Mouse (Mus musculus): Measurements from ENCODE around the gene Per2. TPM values are rescaled to one million over a fixed set of nuclear protein-coding genes. Genes with fewer than 3 reads are reported as not detected.
"Not testable (repeated sequence)": the region's sequence is repeated elsewhere in the genome, so short reads cannot be mapped to it uniquely, and the experiment has no call there.

The Per2 gene
- polyA plus RNA-seq, 1 experiment from 2014 or later, result 3.5 TPM

- Histone ChIP-seq H3K36me3 (no peaks in the 10 kb centered on the region), H3K4me3 (no peak overlapping the region), H3K27ac (no peak overlapping the region), H3K4me1 (no peaks in the 10 kb centered on the region), H3K9ac (no peak overlapping the region), H3K9me3 (no peaks in the 10 kb centered on the region; the same call in 1 of the 2 replicates), H3K4me2 (no peak overlapping the region), H3K27me3 (no peaks in the 10 kb centered on the region)
- no peak for ATAC-seq (ENCODE audit: insufficient number of reproducible peaks, insufficient read depth, low FRiP score, low TSS enrichment, low read depth)
- WGBS, result 33% methylated on average over 10 of the region's 10 CpGs
Measured at GRCm38 (mm10) chr1:91483304-91484010, 24.3 kb upstream of the Per2 start.

GRCm38 (mm10) chr1:91482616-91483211 is 23.6 kb upstream of the Per2 start:
- WGBS, result 83% methylated on average over 7 of the region's 7 CpGs
- H3K36me3 ChIP-seq, result no peaks in the 10 kb centered on the region
- H3K9ac ChIP-seq, result no peak overlapping the region
- H3K4me2 ChIP-seq, result no peak overlapping the region
- no peak overlapping the region for H3K27ac ChIP-seq
- H3K9me3 ChIP-seq, result no peaks in the 10 kb centered on the region; the same call in 1 of the 2 replicates
- no peak overlapping the region for H3K4me3 ChIP-seq
- H3K27me3 ChIP-seq, result no peaks in the 10 kb centered on the region
- H3K4me1 ChIP-seq, result no peaks in the 10 kb centered on the region
- no peak for ATAC-seq (ENCODE audit: insufficient number of reproducible peaks, insufficient read depth, low FRiP score, low TSS enrichment, low read depth)

GRCm38 (mm10) chr1:91478958-91479357 is 19.8 kb upstream of the Per2 start:
- Histone ChIP-seq H3K27ac (no peak overlapping the region), H3K9me3 (no peaks in the 10 kb centered on the region; the same call in 1 of the 2 replicates), H3K27me3 (no peaks in the 10 kb centered on the region), H3K4me1 (no peaks in the 10 kb centered on the region), H3K36me3 (no peaks in the 10 kb centered on the region), H3K9ac (no peak overlapping the region), H3K4me3 (no peak overlapping the region), H3K4me2 (no peak overlapping the region)
- ATAC-seq (ENCODE audit: insufficient number of reproducible peaks, insufficient read depth, low FRiP score, low TSS enrichment, low read depth), result no peak
- 90% methylated on average over 1 of the region's 1 CpGs for WGBS

- H3K4me2 ChIP-seq; H3K4me3 ChIP-seq; H3K36me3 ChIP-seq; H3K9me3 ChIP-seq; H3K9ac ChIP-seq; H3K27ac ChIP-seq; H3K4me1 ChIP-seq; ATAC-seq (ENCODE audit: insufficient number of reproducible peaks, insufficient read depth, low FRiP score, low TSS enrichment, low read depth); H3K27me3 ChIP-seq: not testable (repeated sequence)
- WGBS, result 94% methylated on average over 13 of the region's 13 CpGs
Measured at GRCm38 (mm10) chr1:91478145-91478544, 19.0 kb upstream of the Per2 start.

GRCm38 (mm10) chr1:91469888-91470419 is 10.8 kb upstream of the Per2 start:
- Histone ChIP-seq H3K4me1 (peaks cover 4% of the 10 kb centered on the region; the same call in 1 of the 2 replicates), H3K4me2 (no peak overlapping the region), H3K4me3 (no peak overlapping the region), H3K27me3 (no peaks in the 10 kb centered on the region), H3K9ac (no peak overlapping the region), H3K27ac (no peak overlapping the region), H3K9me3 (no peaks in the 10 kb centered on the region), H3K36me3 (no peaks in the 10 kb centered on the region)
- 78% methylated on average over 4 of the region's 4 CpGs for WGBS
- no peak for ATAC-seq (ENCODE audit: insufficient number of reproducible peaks, insufficient read depth, low FRiP score, low TSS enrichment, low read depth)

- Histone ChIP-seq H3K27me3 (no peaks in the 10 kb centered on the region), H3K4me1 (peaks cover 6% of the 10 kb centered on the region; the same call in 1 of the 2 replicates), H3K4me3 (no peak overlapping the region), H3K36me3 (no peaks in the 10 kb centered on the region), H3K27ac (no peak overlapping the region), H3K9me3 (no peaks in the 10 kb centered on the region), H3K9ac (no peak overlapping the region), H3K4me2 (no peak overlapping the region)
- no peak for ATAC-seq (ENCODE audit: insufficient number of reproducible peaks, insufficient read depth, low FRiP score, low TSS enrichment, low read depth)
- WGBS, result 77% methylated on average over 6 of the region's 6 CpGs
Measured at GRCm38 (mm10) chr1:91466186-91466585, 7.1 kb upstream of the Per2 start.

- no peak overlapping the region for H3K9ac ChIP-seq
- 9% methylated on average over 1 of the region's 1 CpGs for WGBS
- 0 out of 2 replicates have a peak, but pooled peaks have one; percentile 32 for ATAC-seq (ENCODE audit: insufficient number of reproducible peaks, insufficient read depth, low FRiP score, low TSS enrichment, low read depth)
Measured at GRCm38 (mm10) chr1:91465244-91465643, 6.1 kb upstream of the Per2 start.

GRCm38 (mm10) chr1:91464436-91464835 is 5.3 kb upstream of the Per2 start:
- 52% methylated on average over 5 of the region's 5 CpGs for WGBS
- Histone ChIP-seq H3K36me3 (no peaks in the 10 kb centered on the region), H3K4me3 (no peak overlapping the region), H3K9ac (no peak overlapping the region), H3K4me1 (peaks cover 18% of the 10 kb centered on the region), H3K4me2 (no peak overlapping the region), H3K9me3 (no peaks in the 10 kb centered on the region), H3K27me3 (no peaks in the 10 kb centered on the region), H3K27ac (no peak overlapping the region)
- no peak for ATAC-seq (ENCODE audit: insufficient number of reproducible peaks, insufficient read depth, low FRiP score, low TSS enrichment, low read depth)

More at GRCm38 (mm10) chr1:91465244-91465643, 6.1 kb upstream of the Per2 start:
- Histone ChIP-seq H3K27me3 (no peaks in the 10 kb centered on the region), H3K4me2 (no peak overlapping the region), H3K4me1 (peaks cover 10% of the 10 kb centered on the region), H3K36me3 (no peaks in the 10 kb centered on the region), H3K9me3 (no peaks in the 10 kb centered on the region), H3K4me3 (no peak overlapping the region), H3K27ac (no peak overlapping the region)

GRCm38 (mm10) chr1:91463336-91463995 is 4.3 kb upstream of the Per2 start:
- 83% methylated on average over 13 of the region's 13 CpGs for WGBS
- H3K36me3 ChIP-seq, result no peaks in the 10 kb centered on the region
- H3K9me3 ChIP-seq, result no peaks in the 10 kb centered on the region
- H3K4me2 ChIP-seq, result no peak overlapping the region
- no peak overlapping the region for H3K27ac ChIP-seq
- H3K27me3 ChIP-seq, result no peaks in the 10 kb centered on the region; the same call in 1 of the 2 replicates
- H3K4me3 ChIP-seq, result no peak overlapping the region
- ATAC-seq (ENCODE audit: insufficient number of reproducible peaks, insufficient read depth, low FRiP score, low TSS enrichment, low read depth), result no peak
- peaks cover 23% of the 10 kb centered on the region for H3K4me1 ChIP-seq
- H3K9ac ChIP-seq, result no peak overlapping the region

GRCm38 (mm10) chr1:91460564-91460963 is 1.4 kb upstream of the Per2 start:
- ATAC-seq (ENCODE audit: insufficient number of reproducible peaks, insufficient read depth, low FRiP score, low TSS enrichment, low read depth), result no peak
- Histone ChIP-seq H3K4me1 (peaks cover 46% of the 10 kb centered on the region), H3K4me2 (no peak overlapping the region), H3K9me3 (no peaks in the 10 kb centered on the region), H3K9ac (no peak overlapping the region), H3K27ac (no peak overlapping the region), H3K36me3 (no peaks in the 10 kb centered on the region), H3K27me3 (peaks cover 2% of the 10 kb centered on the region; the same call in 1 of the 2 replicates), H3K4me3 (no peak overlapping the region)
- WGBS, result 41% methylated on average over 4 of the region's 4 CpGs

- H3K36me3 ChIP-seq, result no peaks in the 10 kb centered on the region
- H3K4me2 ChIP-seq, result peak overlapping the region; percentile 88
- ATAC-seq (ENCODE audit: insufficient number of reproducible peaks, insufficient read depth, low FRiP score, low TSS enrichment, low read depth), result no peak
- no peaks in the 10 kb centered on the region for H3K9me3 ChIP-seq
- peaks cover 45% of the 10 kb centered on the region for H3K4me1 ChIP-seq
- H3K27ac ChIP-seq, result no peak overlapping the region
- peak overlapping the region; percentile 68 for H3K9ac ChIP-seq
- H3K27me3 ChIP-seq, result peaks cover 2% of the 10 kb centered on the region; the same call in 1 of the 2 replicates
- peak overlapping the region; percentile 81 for H3K4me3 ChIP-seq
- WGBS, result 39% methylated on average over 7 of the region's 7 CpGs
Measured at GRCm38 (mm10) chr1:91460069-91460468, 945 bp upstream of the Per2 start.
